Mouse (Mus musculus) liver (tissue): ENCODE measurements around the gene Coa5.
A peak's percentile ranks its signal among the peaks of the same experiment; 100 is the strongest.

Experiments used
- DNase-seq: peaks from one replicate; pipeline ENCODE4 v3.0.0-alpha.2; 2020; ENCODE audit warnings: mixed read lengths

Coa5 gene

GRCm38 (mm10) chr1:37428911-37429310, 992 bp downstream of the Coa5 start:
- peak; percentile 24 for DNase-seq

- no peak for DNase-seq
Measured at GRCm38 (mm10) chr1:37427144-37427875, 2.6 kb downstream of the Coa5 start.

GRCm38 (mm10) chr1:37419420-37419819, 10.5 kb downstream of the Coa5 start:
- peak; percentile 47 for DNase-seq

- no peak for DNase-seq
Measured at GRCm38 (mm10) chr1:37415394-37415793, 14.5 kb downstream of the Coa5 start.

GRCm38 (mm10) chr1:37409647-37410046, 20.3 kb downstream of the Coa5 start:
- no peak for DNase-seq

GRCm38 (mm10) chr1:37408678-37409077, 21.2 kb downstream of the Coa5 start:
- no peak for DNase-seq

- DNase-seq = no peak
Measured at GRCm38 (mm10) chr1:37408059-37408458, 21.8 kb downstream of the Coa5 start.

- DNase-seq = no peak
Measured at GRCm38 (mm10) chr1:37407228-37407627, 22.7 kb downstream of the Coa5 start.

GRCm38 (mm10) chr1:37405137-37405536, 24.8 kb downstream of the Coa5 start:
- no peak for DNase-seq

GRCm38 (mm10) chr1:37401687-37402086, 28.2 kb downstream of the Coa5 start:
- DNase-seq = peak; percentile 58

- no peak for DNase-seq
Measured at GRCm38 (mm10) chr1:37399734-37400133, 30.2 kb downstream of the Coa5 start.

- no peak for DNase-seq
Measured at GRCm38 (mm10) chr1:37398961-37399360, 30.9 kb downstream of the Coa5 start.

- DNase-seq = no peak
Measured at GRCm38 (mm10) chr1:37396481-37396880, 33.4 kb downstream of the Coa5 start.

GRCm38 (mm10) chr1:37393174-37393573, 36.7 kb downstream of the Coa5 start:
- DNase-seq = no peak

- DNase-seq = no peak
Measured at GRCm38 (mm10) chr1:37386448-37386971, 43.4 kb downstream of the Coa5 start.

GRCm38 (mm10) chr1:37384304-37384703, 45.6 kb downstream of the Coa5 start:
- no peak for DNase-seq

- no peak for DNase-seq
Measured at GRCm38 (mm10) chr1:37380913-37381312, 49.0 kb downstream of the Coa5 start.

GRCm38 (mm10) chr1:37379536-37379935, 50.4 kb downstream of the Coa5 start:
- DNase-seq = no peak

GRCm38 (mm10) chr1:37378095-37378494, 51.8 kb downstream of the Coa5 start:
- no peak for DNase-seq

GRCm38 (mm10) chr1:37376751-37377150, 53.2 kb downstream of the Coa5 start:
- no peak for DNase-seq

GRCm38 (mm10) chr1:37376177-37376576, 53.7 kb downstream of the Coa5 start:
- no peak for DNase-seq

GRCm38 (mm10) chr1:37368768-37369385, 61.0 kb downstream of the Coa5 start:
- no peak for DNase-seq

- no peak for DNase-seq
Measured at GRCm38 (mm10) chr1:37368125-37368524, 61.8 kb downstream of the Coa5 start.
